Mouse (Mus musculus) C2C12 (cell line): ENCODE results near the gene Nupr1.

Experiments used
- CTCF ChIP-seq: IDR thresholded peaks from one replicate; pipeline ENCODE4 v1.5.1; 2011; ENCODE audit not compliant: control insufficient read depth, insufficient read depth, insufficient read length
- FOSL1 ChIP-seq: IDR thresholded peaks from one replicate; pipeline ENCODE4 v1.8.0; 2011; ENCODE audit warnings: mild to moderate bottlenecking, low read length; ENCODE audit not compliant: poor library complexity, insufficient read depth, severe bottlenecking
- MAX ChIP-seq: IDR thresholded peaks from one replicate; pipeline ENCODE4 v1.6.1; 2011; ENCODE audit warnings: mild to moderate bottlenecking, control low read depth
- MYOD1 ChIP-seq: IDR thresholded peaks from one replicate; pipeline ENCODE4 v1.6.1; 2011; ENCODE audit warnings: low read depth; ENCODE audit not compliant: control insufficient read depth, insufficient read length

DNA sequence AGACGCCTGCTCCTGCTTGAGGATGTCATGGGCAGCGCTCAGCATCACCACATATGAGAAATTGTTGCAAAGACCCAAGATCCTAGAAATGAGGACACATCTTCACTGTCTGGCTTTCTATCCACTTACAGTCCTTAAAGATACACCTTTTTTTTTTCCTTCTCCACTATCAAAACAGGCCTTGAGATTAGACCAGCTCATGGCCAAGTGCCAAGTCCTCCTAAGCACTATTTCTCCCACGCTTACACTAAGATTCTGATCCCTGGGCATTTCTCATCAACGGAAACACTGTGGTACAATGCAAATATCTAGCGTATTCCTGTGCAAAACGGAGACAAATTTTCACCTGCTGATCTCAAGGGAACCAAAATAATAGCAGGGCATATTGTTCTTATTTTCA, 49.0 kb downstream of the Nupr1 start:
- TF ChIP-seq CTCF = no peak
- TF ChIP-seq MYOD1 = no peak
- no peak for TF ChIP-seq FOSL1
- no peak for TF ChIP-seq MAX
